Mouse (Mus musculus) right cerebral cortex, adult 2 months (tissue): ENCODE measurements around the gene Acta2.

Experiments
- DNase-seq, 2 experiments: peaks; one replicate each; pipeline ENCODE4 v3.0.0; 2021 to 2022; ENCODE audit warnings: low spot score in 2 of 2

The Acta2 gene

DNA sequence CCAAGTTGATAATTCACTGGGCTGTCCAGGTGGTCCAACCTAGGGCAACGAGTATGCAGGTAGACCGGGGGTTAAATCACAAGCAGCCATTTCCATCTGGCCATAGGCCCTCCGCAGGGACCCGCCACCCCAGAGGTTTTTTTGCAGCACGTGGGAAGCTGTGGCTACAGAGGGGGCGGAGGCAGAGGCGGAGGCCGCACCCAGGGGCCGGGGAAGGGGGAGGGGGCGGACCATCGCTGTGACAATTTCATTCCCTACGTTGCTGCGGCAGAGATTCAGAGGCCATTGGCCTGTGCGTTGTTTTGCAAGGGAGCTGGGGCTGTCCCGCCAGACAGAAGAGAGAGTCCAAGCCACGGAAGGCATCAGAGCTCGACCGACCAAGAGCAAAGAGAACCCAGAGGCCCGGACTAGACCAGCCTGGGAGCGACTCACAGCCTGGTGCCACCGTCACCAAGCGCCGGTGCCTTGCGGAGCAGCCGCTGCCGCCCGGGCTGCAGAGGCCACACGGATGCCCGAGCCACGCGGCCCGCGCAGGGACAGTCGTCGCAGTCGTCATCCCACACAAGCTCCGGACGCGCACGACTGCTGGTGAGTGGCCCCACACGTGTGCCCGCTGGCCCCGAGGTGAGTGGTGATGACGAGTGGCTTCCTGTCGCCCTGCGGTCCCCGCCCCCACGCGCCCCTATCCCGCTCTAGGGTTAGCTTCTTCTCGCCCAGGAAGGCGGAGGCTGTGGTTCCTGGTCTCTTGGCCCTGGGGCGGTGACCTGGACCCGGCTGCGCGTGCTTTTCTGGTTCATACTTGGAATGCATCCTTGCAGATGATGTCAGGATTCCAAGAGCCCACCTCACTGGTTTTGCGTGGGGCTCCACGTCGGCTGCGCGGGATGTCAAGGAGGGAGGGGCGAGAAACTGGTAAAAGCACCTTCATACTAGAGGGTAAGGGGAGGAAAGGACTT lies 63.1 kb downstream of the Acta2 start, which contains the start of gene Stambpl1:
Stambpl1 (plus strand) TSS at position 222 of the 956 bp plus-strand sequence.
- DNase-seq = peak; percentile 67 to 76

DNA sequence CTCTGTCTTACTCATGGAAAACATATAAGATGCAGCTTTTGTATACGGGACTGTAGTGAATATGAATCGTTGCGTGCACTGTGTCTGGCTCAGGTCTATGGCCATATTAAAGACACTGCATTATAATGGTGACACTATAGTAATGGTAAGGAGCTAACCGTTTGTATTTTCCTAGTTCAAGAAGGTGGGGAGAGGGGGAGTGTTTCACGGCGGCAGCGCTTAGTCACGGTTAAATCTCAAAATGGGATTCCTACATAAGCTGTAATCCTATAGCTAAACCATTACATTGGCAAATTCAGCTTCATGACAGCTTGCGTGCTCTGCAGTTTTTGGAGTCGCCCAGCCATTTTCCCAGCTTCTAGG lies 63.8 kb downstream of the Acta2 start:
- DNase-seq = peak in 1 of 2 experiments; percentile 67
